Mouse (Mus musculus) erythroblast, adult 5-6 weeks (primary cell): ENCODE data around the gene 1810010H24Rik. TPM values are rescaled to one million over a fixed set of nuclear protein-coding genes. Genes with fewer than 3 reads are reported as not detected.
A peak's percentile ranks its signal among the peaks of the same experiment; 100 is the strongest.
"Not testable (repeated sequence)": the region's sequence is repeated elsewhere in the genome, so short reads cannot be mapped to it uniquely, and the experiment has no call there.

ENCODE experiments used
- ATAC-seq: replicated peaks from 2 replicates; pipeline ENCODE4 v1.8.0; 2016; ENCODE audit warnings: moderate number of reproducible peaks, mild to moderate bottlenecking, moderate TSS enrichment, inconsistent platforms; ENCODE audit not compliant: poor library complexity, low FRiP score, severe bottlenecking
- total RNA-seq, 2 experiments: library from RNA; stranded (forward) in 1 of 2; stranded (reverse) in 1 of 2; fragments of 150-400 nt in 1 of 2; fragments of 200-764, 138-1000 nt in 1 of 2; gene quantifications; 2 replicates each; pipeline versions ENCODE4 v1.2.3 to v1.2.4; 2015 to 2017; ENCODE audit warnings: low replicate concordance in 2 of 2

The 1810010H24Rik gene
- 1.3 TPM in 1 of 2 replicates, not detected in the other for total RNA-seq (2015; ENCODE audit: low replicate concordance)
- total RNA-seq (2017; ENCODE audit: low replicate concordance): not detected in 2 replicates

DNA sequence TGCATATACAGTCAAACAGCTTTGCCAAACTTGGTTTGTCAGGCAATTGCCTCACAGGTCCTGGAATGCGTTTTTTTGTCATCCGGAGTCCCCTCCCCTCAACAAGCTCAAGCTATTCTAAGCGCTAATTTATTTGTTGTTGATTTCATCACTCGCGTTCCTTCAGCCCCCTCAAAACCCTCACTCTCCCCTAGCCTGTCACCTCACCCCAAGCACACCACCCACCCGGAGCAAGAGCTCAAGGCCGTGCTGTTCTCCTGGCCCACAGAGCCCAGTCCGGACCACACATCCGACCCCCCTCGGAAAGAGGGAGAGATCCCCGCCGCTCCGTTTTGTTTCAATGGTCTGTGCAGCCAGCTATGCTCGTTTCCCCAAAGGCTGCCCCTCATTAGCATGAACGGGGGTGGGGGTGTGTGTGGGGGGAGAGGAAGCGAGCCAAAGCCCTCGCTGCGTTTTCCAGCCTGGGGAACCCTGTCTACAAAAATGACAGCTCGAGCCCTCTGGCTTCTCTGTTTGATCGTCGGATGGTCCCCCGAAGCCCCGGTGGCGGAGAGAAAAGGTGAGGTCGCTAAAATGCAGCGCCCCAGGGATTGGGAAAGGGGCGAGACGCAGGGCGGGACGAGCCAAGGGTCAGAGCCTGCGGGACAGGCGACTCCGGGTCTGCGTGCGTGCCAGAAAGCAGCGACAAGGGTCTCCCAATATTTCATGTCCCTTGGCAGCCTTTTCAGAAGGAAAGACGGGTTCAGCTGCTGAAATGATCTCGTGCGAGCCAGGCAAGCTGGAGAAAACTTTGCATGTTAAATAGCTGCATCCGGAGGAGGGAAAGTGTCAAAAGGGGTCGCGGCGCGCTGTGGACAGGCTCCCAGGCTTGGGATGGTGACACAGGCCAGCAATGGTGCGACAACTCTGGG is at the start of gene 1810010H24Rik:
TSS of gene 1810010H24Rik (plus strand) at position 271 of the 911 bp plus-strand sequence.
- ATAC-seq: no peak

DNA sequence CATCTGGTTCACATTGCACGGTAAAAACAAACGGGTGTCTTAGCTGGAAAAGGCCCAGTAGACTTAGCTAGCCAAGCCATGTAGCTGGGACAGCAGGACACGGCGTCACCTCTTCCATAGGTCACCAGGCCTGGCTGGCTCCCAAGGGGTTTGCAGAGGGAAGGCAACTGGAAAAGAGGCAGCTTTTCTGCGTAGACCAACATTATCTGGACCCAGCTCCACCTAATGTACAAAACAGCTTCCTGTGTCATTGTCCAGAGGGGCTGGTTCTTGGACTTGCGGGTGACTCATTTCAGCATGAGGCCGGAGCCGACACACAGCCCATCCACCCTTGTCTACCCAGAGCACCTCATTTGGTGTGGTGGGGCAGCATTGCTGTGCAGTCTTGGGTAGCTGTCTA is 49.3 kb upstream of the 1810010H24Rik start:
- no peak for ATAC-seq

DNA sequence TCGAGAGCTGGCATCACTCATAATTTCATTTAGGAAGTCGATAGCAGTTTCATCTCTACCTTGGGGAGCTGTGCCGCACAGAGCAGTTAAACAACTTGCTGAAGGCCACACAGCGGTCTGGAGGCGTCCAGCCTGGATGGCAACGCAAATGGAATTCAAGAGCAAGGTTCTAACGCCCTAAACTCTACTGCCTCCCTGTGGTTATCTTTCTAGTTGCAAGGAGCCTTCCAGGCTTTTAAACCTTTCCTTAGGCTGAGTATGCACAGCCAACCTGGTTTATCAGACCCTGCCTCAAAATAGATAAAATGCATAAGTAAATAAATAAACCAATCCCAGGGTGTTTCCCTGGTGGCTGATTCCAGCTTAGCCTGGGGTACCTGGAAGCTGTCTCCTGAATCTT is 45.0 kb upstream of the 1810010H24Rik start:
- ATAC-seq: no peak

GRCm38 (mm10) chr11:106981787-106982186 is 43.7 kb upstream of the 1810010H24Rik start:
- ATAC-seq: no peak

DNA sequence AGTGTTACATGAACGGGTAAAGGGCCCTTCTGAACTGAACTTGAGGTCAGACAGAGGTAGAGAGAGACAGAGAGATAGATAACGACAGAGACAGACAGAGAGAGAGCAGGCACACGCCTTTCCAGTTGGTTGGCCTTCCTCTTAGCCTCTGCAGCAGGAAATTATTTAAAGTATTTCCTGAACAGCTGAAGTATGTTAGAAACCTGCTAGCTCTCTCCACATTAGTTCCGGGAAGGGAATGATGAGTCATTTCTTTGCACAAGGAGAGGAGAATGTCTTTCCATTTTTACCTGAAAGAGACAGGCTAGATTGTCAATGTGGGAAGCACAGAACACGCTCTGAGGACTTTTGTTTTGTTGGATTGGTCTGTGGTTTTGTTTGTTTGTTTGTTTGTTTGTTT is 43.1 kb upstream of the 1810010H24Rik start:
- ATAC-seq: no peak

- ATAC-seq: not testable (repeated sequence)
Measured at GRCm38 (mm10) chr11:106985979-106986604, 39.4 kb upstream of the 1810010H24Rik start.

DNA sequence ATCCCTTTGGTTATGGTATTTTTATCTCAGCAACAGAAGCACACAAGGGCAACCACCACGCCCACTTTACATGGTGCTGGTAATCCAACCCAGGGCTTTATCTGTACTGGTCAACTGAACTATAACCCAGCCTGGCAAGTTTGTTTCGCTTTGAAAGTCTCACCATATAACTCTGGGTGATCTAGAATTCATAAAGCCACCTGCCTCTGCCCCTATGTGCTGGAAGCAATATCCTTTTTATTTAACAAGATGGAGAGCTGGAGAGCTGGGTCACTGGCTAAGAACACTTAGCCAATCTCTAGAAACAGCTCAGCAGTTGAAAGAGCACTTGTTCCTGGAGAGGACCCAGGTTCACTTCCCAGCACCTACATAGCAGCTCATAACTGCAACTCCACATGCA is 38.1 kb upstream of the 1810010H24Rik start:
- no peak for ATAC-seq

DNA sequence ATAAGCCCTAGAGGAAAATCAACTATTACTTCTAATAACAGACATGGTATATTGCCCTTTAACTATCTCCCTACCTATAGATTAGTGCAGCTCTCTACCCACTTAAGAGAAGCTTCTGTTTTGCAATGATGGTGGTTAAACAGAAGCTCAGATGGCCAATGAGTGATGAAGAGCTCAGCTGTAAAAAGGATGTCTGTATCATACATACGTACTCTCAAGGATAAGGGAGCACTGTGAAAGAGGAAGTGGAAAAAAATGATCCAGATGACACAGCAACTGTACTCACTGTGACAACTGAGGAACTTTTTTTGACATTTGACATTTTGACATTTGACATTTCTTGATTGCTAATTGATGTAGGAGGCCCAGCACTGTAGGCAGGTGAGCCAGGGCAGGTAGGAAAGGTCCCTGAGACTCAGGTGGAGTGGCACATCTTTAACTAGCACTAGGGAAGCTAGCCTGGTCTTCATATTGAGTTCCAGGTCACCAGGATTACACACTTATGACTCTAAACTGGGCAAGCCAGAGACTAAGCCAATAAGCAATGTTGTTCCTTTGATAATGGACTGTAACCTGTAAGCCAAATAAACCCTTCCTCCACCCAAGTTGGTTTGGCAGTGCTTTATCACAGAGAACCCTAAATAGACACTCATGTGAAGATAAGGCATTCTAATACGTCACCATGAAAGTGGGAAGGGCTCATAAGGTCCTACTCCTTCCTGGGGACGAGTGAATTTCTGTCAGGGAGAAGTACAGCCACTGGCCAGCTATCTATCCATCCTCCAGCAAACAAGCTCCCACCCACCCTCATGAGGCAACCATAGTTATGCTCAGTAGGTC is 31.0 kb upstream of the 1810010H24Rik start:
- peak; percentile 36; the same call in 1 of the 2 replicates for ATAC-seq

GRCm38 (mm10) chr11:106996492-106996891 is 29.0 kb upstream of the 1810010H24Rik start:
- not testable (repeated sequence) for ATAC-seq

- no peak for ATAC-seq
Measured at GRCm38 (mm10) chr11:106997976-106998375, 27.5 kb upstream of the 1810010H24Rik start.

DNA sequence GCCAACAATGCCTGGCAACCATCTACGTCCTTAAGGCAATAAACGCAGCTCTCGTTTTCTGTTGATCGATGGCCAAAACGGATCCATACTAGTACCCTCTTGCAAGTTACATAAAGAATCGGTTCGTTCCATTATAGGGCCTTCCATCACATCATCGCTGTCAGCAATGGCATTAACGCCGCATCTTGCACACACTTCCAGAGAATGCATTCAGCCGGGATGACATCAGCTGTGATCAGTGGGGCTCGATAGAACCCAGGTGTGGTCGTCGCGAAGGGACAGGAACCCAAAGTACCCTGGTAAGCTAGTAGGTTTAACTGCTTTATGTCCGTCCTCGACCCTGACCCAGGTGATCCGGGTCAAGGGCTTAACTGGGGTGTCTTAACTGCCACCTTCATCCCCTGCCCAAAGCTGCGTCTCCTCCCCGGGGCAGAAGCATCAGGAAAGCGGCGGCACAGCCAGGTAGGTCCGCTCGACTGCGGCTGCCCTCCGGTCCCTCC is 26.8 kb upstream of the 1810010H24Rik start:
- ATAC-seq: peak; percentile 37

DNA sequence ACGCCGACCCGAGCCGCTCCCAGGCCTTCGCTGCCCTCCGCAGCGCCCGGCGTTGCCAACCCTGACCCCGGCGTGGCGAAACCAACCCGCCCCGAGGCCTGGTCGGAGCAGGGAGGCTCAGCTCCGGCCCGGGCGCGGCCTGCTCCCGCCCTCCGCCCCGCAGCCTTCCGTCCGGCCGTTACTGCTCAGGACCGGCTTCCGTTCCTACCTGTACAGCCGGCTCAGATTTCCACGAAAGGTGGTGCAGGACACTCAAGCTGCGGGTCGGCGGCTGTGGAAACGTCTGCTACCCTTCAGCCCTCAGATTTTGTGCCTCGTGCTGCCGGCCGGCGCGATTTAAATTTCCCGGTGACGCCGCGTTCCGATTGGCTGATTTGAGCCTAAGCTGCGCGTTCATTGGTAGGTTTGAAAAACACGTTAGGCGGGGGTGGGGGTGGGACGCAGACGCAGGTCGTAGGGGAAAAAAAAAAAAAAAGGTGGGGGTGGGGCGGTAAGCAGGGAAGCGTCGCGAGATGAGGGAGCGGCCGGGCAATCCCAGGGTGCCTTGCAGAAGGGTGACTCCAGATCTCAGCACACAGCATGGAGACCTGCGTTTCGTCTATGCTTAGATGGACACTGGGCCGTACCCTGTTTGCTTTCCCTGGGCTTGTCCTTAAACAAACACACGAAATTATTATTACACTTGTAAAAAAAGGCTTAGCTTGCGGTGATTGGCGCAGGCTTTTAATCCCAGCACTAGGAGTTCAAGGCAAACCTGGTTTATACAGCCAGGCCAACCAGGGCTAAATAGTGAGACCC is 26.1 kb upstream of the 1810010H24Rik start, which contains the start of gene Kpna2:
TSS of gene Kpna2 (minus strand) at position 391 of the 798 bp plus-strand sequence.
- peak; percentile 92 for ATAC-seq

GRCm38 (mm10) chr11:106999949-107000513 is 25.4 kb upstream of the 1810010H24Rik start:
- no peak for ATAC-seq

GRCm38 (mm10) chr11:107001760-107002675 is 23.5 kb upstream of the 1810010H24Rik start:
- no peak for ATAC-seq

GRCm38 (mm10) chr11:107005538-107005937 is 19.9 kb upstream of the 1810010H24Rik start:
- ATAC-seq: no peak

- no peak for ATAC-seq
Measured at GRCm38 (mm10) chr11:107010447-107010846, 15.0 kb upstream of the 1810010H24Rik start.

GRCm38 (mm10) chr11:107011171-107011570 is 14.3 kb upstream of the 1810010H24Rik start:
- ATAC-seq: no peak
